Mouse (Mus musculus) heart, postnatal 0 days (tissue): Measurements from ENCODE around the gene Serinc5. TPM values are rescaled to one million over a fixed set of nuclear protein-coding genes. Genes with fewer than 3 reads are reported as not detected.

Source experiments
- ATAC-seq: fragments of 200-750 bp; cut with Nextera tagmentation; 2 replicates; pipeline ENCODE4 v1.8.0; 2017; ENCODE audit warnings: low read depth, moderate number of reproducible peaks, moderate library complexity; ENCODE audit not compliant: insufficient read depth
- DNase-seq: peaks from one replicate; pipeline ENCODE4 v3.0.0-alpha.2; 2016; ENCODE audit warnings: low spot score
- H3K27ac ChIP-seq: fragments of 300-500 bp; sonication (generic); 2 replicates; pipeline ENCODE4 v1.5.1; 2014; ENCODE audit warnings: low read depth, mild to moderate bottlenecking
- H3K27me3 ChIP-seq: fragments of 300-500 bp; sonication (generic); 2 replicates; pipeline ENCODE4 v1.6.1; 2014; ENCODE audit warnings: low read length, mixed read lengths; ENCODE audit not compliant: control insufficient read depth, insufficient read depth
- H3K36me3 ChIP-seq: fragments of 300-500 bp; sonication (generic); replicated peaks from 2 replicates; pipeline ENCODE4 v1.6.1; 2014; ENCODE audit warnings: low read length, mixed read lengths; ENCODE audit not compliant: control insufficient read depth, insufficient read depth
- H3K4me1 ChIP-seq: fragments of 300-500 bp; sonication (generic); 2 replicates; pipeline ENCODE4 v1.6.1; 2014; ENCODE audit warnings: antibody characterized with exemption; ENCODE audit not compliant: control insufficient read depth, insufficient read depth
- H3K4me2 ChIP-seq: fragments of 300-500 bp; sonication (generic); 2 replicates; pipeline ENCODE4 v1.6.1; 2014; ENCODE audit warnings: low read depth, mild to moderate bottlenecking, low read length, moderate library complexity
- H3K4me3 ChIP-seq: fragments of 300-500 bp; sonication (generic); 2 replicates; pipeline ENCODE4 v1.5.1; 2014; ENCODE audit warnings: low read depth, low read length
- H3K9ac ChIP-seq: fragments of 300-500 bp; sonication (generic); replicated peaks from 2 replicates; pipeline ENCODE4 v1.6.1; 2014; ENCODE audit warnings: low read depth, low read length, mixed read lengths
- H3K9me3 ChIP-seq: fragments of 300-500 bp; sonication (generic); replicated peaks from 2 replicates; pipeline ENCODE4 v1.6.1; 2016; ENCODE audit warnings: low read length; ENCODE audit not compliant: control insufficient read depth
- CTCF ChIP-seq: IDR thresholded peaks from 2 replicates; pipeline ENCODE4 v1.5.1; 2016; ENCODE audit warnings: antibody characterized with exemption, control low read depth, low read depth
- EP300 ChIP-seq: IDR thresholded peaks from 2 replicates; pipeline ENCODE4 v1.6.1; 2016; ENCODE audit warnings: antibody characterized with exemption, low read depth
- WGBS: fragments of 180-500 bp; shearing (Covaris S2); extraction: QIAGEN DNeasy Blood & Tissue Kit; methylation state at CpG from one replicate; pipeline ENCODE4 v1.1.7; 2014; 5-methylcytosine and 5-hydroxymethylcytosine counted together
- polyA plus RNA-seq: library from polyadenylated mRNA; unstranded; fragments of >200 nt; fragmentation: Nextera tagmentation; extraction: Ambion mirVana; gene quantifications from 2 replicates; pipeline ENCODE4 v1.2.1, GENCODE M21; 2015
- total RNA-seq: library from RNA; depleted of rRNA; stranded (reverse); fragments of >200 nt; gene quantifications from 2 replicates; pipeline ENCODE4 v1.2.3, GENCODE M21; 2014; ENCODE audit warnings: low replicate concordance

Serinc5 gene
- total and polyA plus RNA-seq, 2 experiments from 2014 or later: 9.8 to 28.2 TPM

GRCm38 (mm10) chr13:92644753-92645152 lies 33.9 kb downstream of the Serinc5 start:
- DNase-seq: no peak
- H3K27me3 ChIP-seq: no peaks in the 10 kb centered on the region
- ATAC-seq: no peak

GRCm38 (mm10) chr13:92647695-92648094 lies 36.8 kb downstream of the Serinc5 start:
- no peak overlapping the region for H3K4me3 ChIP-seq
- WGBS: 60% methylated on average over 2 of the region's 2 CpGs
- no peak for DNase-seq
- H3K4me1 ChIP-seq: peaks cover 9% of the 10 kb centered on the region; the same call in 1 of the 2 replicates
- TF ChIP-seq EP300 (no peak), CTCF (no peak)
- H3K36me3 ChIP-seq: no peaks in the 10 kb centered on the region
- no peaks in the 10 kb centered on the region for H3K27me3 ChIP-seq
- no peak for ATAC-seq
- H3K9ac ChIP-seq: no peak overlapping the region
- no peak overlapping the region for H3K27ac ChIP-seq
- H3K4me2 ChIP-seq: no peak overlapping the region
- H3K9me3 ChIP-seq: no peaks in the 10 kb centered on the region

More at GRCm38 (mm10) chr13:92644753-92645152, 33.9 kb downstream of the Serinc5 start:
- no peak overlapping the region for H3K4me3 ChIP-seq
- no peaks in the 10 kb centered on the region for H3K9me3 ChIP-seq
- H3K4me1 ChIP-seq: no peaks in the 10 kb centered on the region; the same call in 1 of the 2 replicates
- no peak overlapping the region for H3K4me2 ChIP-seq
- no peak overlapping the region for H3K27ac ChIP-seq
- 78% methylated on average over 6 of the region's 6 CpGs for WGBS
- no peak overlapping the region for H3K9ac ChIP-seq
- TF ChIP-seq CTCF: no peak
- TF ChIP-seq EP300: no peak
- no peaks in the 10 kb centered on the region for H3K36me3 ChIP-seq

GRCm38 (mm10) chr13:92649111-92649510 lies 38.2 kb downstream of the Serinc5 start:
- H3K27ac ChIP-seq: no peak overlapping the region
- 81% methylated on average over 10 of the region's 10 CpGs for WGBS
- H3K9me3 ChIP-seq: no peaks in the 10 kb centered on the region
- H3K9ac ChIP-seq: no peak overlapping the region
- H3K36me3 ChIP-seq: no peaks in the 10 kb centered on the region
- no peak overlapping the region for H3K4me2 ChIP-seq
- TF ChIP-seq EP300: no peak
- TF ChIP-seq CTCF: no peak
- H3K4me1 ChIP-seq: peaks cover 15% of the 10 kb centered on the region
- no peak overlapping the region for H3K4me3 ChIP-seq
- no peak for ATAC-seq
- DNase-seq: no peak
- H3K27me3 ChIP-seq: no peaks in the 10 kb centered on the region

GRCm38 (mm10) chr13:92650956-92651355 lies 40.1 kb downstream of the Serinc5 start:
- Histone ChIP-seq H3K4me1 (peaks cover 17% of the 10 kb centered on the region), H3K9me3 (no peaks in the 10 kb centered on the region), H3K9ac (no peak overlapping the region), H3K4me3 (no peak overlapping the region), H3K27me3 (no peaks in the 10 kb centered on the region), H3K4me2 (no peak overlapping the region), H3K36me3 (no peaks in the 10 kb centered on the region), H3K27ac (0 out of 2 replicates have a peak overlapping the region, but pooled peaks have one; percentile 49)
- 45% methylated on average over 2 of the region's 2 CpGs for whole genome bisulfite sequencing
- TF ChIP-seq EP300: no peak
- no peak for TF ChIP-seq CTCF
- DNase-seq (no peak), ATAC-seq (no peak)

GRCm38 (mm10) chr13:92652498-92652897 lies 41.6 kb downstream of the Serinc5 start:
- Histone ChIP-seq H3K4me2 (no peak overlapping the region), H3K4me3 (no peak overlapping the region), H3K27ac (peak overlapping the region; percentile 67; the same call in 1 of the 2 replicates), H3K27me3 (no peaks in the 10 kb centered on the region), H3K9ac (no peak overlapping the region), H3K36me3 (no peaks in the 10 kb centered on the region), H3K4me1 (peaks cover 33% of the 10 kb centered on the region), H3K9me3 (no peaks in the 10 kb centered on the region)
- no peak for DNase-seq
- ATAC-seq: no peak
- WGBS: 75% methylated on average over 2 of the region's 2 CpGs
- TF ChIP-seq CTCF (no peak), EP300 (no peak)

GRCm38 (mm10) chr13:92653283-92653682 lies 42.4 kb downstream of the Serinc5 start:
- Histone ChIP-seq H3K9me3 (no peaks in the 10 kb centered on the region), H3K9ac (no peak overlapping the region), H3K27ac (peak overlapping the region; percentile 67), H3K4me1 (peaks cover 39% of the 10 kb centered on the region), H3K4me2 (no peak overlapping the region), H3K27me3 (no peaks in the 10 kb centered on the region), H3K4me3 (no peak overlapping the region), H3K36me3 (no peaks in the 10 kb centered on the region)
- TF ChIP-seq CTCF (no peak), EP300 (no peak)
- DNase-seq: peak; percentile 52
- 11% methylated on average over 5 of the region's 5 CpGs for WGBS
- peak; percentile 72 for ATAC-seq
